In genomic region chr8:94981848-94982247, GRCm38 (mm10) we compare ENCODE assay signal across 14 mouse cellular contexts. TPM values are rescaled to one million over a fixed set of nuclear protein-coding genes. Genes with fewer than 3 reads are reported as not detected.
A peak's percentile ranks its signal among the peaks of the same experiment; 100 is the strongest.
DNase-seq lines count a peak whose midpoint lies in the region; ATAC-seq and TF ChIP-seq lines count a peak whose summit lies in the region.
"Had no signal": no experiment of that assay in that cellular context is flagged by ENCODE, and none has a peak within 500 bp of the region (broad histone marks: within the 10 kb centered on the region; RNA-seq: fewer than 3 reads in every experiment).

No protein-coding gene starts in this region.

- no peaks in the 10 kb centered on the region for H3K36me3 ChIP-seq in kidney, adult 2 months (ENCODE audit: control insufficient read depth, insufficient read depth, low read length)
- no peaks in the 10 kb centered on the region for H3K36me3 ChIP-seq in hindbrain, embryonic 14.5 days (replicated peaks; ENCODE audit: control insufficient read depth, insufficient read depth)
- H3K36me3 ChIP-seq in neural tube, embryonic 15.5 days = no peaks in the 10 kb centered on the region
- H3K36me3 ChIP-seq: limb, embryonic 12.5 days; stomach, embryonic 15.5 days had no signal

- no peaks in the 10 kb centered on the region for H3K27me3 ChIP-seq in kidney, adult 2 months (replicated peaks; ENCODE audit: control insufficient read depth, insufficient read depth, low read length)
- H3K27me3 ChIP-seq in hindbrain, embryonic 14.5 days (ENCODE audit: control insufficient read depth, insufficient read depth, low read length) = no peaks in the 10 kb centered on the region
- H3K27me3 ChIP-seq in neural tube, embryonic 15.5 days (replicated peaks) = no peaks in the 10 kb centered on the region

- H3K27ac ChIP-seq in kidney, adult 2 months (ENCODE audit: insufficient read depth, low read depth, low read length) = peak overlapping the region; percentile 97
- H3K27ac ChIP-seq in hindbrain, embryonic 14.5 days = peak overlapping the region; percentile 55
- peak overlapping the region; percentile 47 for H3K27ac ChIP-seq in neural tube, embryonic 15.5 days (replicated peaks)
- H3K27ac ChIP-seq: limb, embryonic 12.5 days; stomach, embryonic 15.5 days had no signal

- DNase-seq in kidney, adult 2 months = no peak
- DNase-seq in kidney, adult 9 months = no peak
- peak; percentile 48 for DNase-seq in right cerebral cortex, postnatal 4 days
- no peak for DNase-seq in right cerebral cortex, postnatal 36 days (ENCODE audit: low spot score in 2 of 2)
- DNase-seq in hindbrain, embryonic 14.5 days (ENCODE audit: low spot score) = peak; percentile 56
- no peak for DNase-seq in frontal cortex, postnatal 10 days (ENCODE audit: low spot score in 2 of 2)
- DNase-seq in Muller cell, postnatal 12 days (ENCODE audit: inconsistent ontology term) = no peak
- DNase-seq: heart, adult 11 months; heart, postnatal 4 days; lung, postnatal 14 days; right cerebral cortex, adult 18-20 months had no signal

- H3K4me1 ChIP-seq in kidney, adult 2 months (ENCODE audit: control insufficient read depth, insufficient read depth, low read length) = peaks cover 39% of the 10 kb centered on the region
- H3K4me1 ChIP-seq in hindbrain, embryonic 14.5 days (replicated peaks; ENCODE audit: control insufficient read depth, insufficient read depth, low read length) = peaks cover 63% of the 10 kb centered on the region
- H3K4me1 ChIP-seq in neural tube, embryonic 15.5 days = peaks cover 69% of the 10 kb centered on the region

- ATAC-seq in hindbrain, embryonic 14.5 days (ENCODE audit: low FRiP score) = 0 out of 2 replicates have a peak, but pooled peaks have one; percentile 12
- ATAC-seq in neural tube, embryonic 15.5 days (ENCODE audit: low FRiP score) = no peak

- H3K9me3 ChIP-seq in hindbrain, embryonic 14.5 days (ENCODE audit: control insufficient read depth, low read length) = no peaks in the 10 kb centered on the region
- no peaks in the 10 kb centered on the region for H3K9me3 ChIP-seq in neural tube, embryonic 15.5 days (replicated peaks)
- H3K9me3 ChIP-seq: limb, embryonic 12.5 days; stomach, embryonic 15.5 days had no signal

- TF ChIP-seq CTCF in kidney, adult 2 months (conservative IDR thresholded peaks at IDR 0.05; ENCODE audit: insufficient read depth, insufficient read length, low read depth, low read length) = no peak

- no peak for TF ChIP-seq POLR2A in kidney, adult 2 months (IDR thresholded peaks at IDR 0.05; ENCODE audit: low read depth, low read length)

- H3K4me2 ChIP-seq in hindbrain, embryonic 14.5 days (replicated peaks) = no peak overlapping the region
- no peak overlapping the region for H3K4me2 ChIP-seq in neural tube, embryonic 15.5 days
- H3K4me2 ChIP-seq: limb, embryonic 12.5 days; stomach, embryonic 15.5 days had no signal

- WGBS in kidney, adult 2 months = 36% methylated on average over 7 of the region's 7 CpGs
- 36% methylated on average over 7 of the region's 7 CpGs for WGBS in hindbrain, embryonic 14.5 days
- WGBS in neural tube, embryonic 15.5 days = 29% methylated on average over 7 of the region's 7 CpGs

- no peak overlapping the region for H3K9ac ChIP-seq in hindbrain, embryonic 14.5 days
- H3K9ac ChIP-seq in neural tube, embryonic 15.5 days (replicated peaks) = no peak overlapping the region
- H3K9ac ChIP-seq: limb, embryonic 12.5 days; stomach, embryonic 15.5 days had no signal

- no peak overlapping the region for H3K4me3 ChIP-seq in kidney, adult 2 months (ENCODE audit: insufficient read depth, low read depth, low read length)
- no peak overlapping the region for H3K4me3 ChIP-seq in hindbrain, embryonic 14.5 days (replicated peaks; ENCODE audit: low read length)
- H3K4me3 ChIP-seq in neural tube, embryonic 15.5 days (replicated peaks) = no peak overlapping the region
- H3K4me3 ChIP-seq: limb, embryonic 12.5 days; stomach, embryonic 15.5 days had no signal

RNA-seq across cellular contexts. Expression of gene Adgrg1, which starts 7.3 kb away (rescaled TPM):
- polyA plus RNA-seq in kidney, adult 2 months (2012; rRNA removed) = 342 and 447 TPM in 2 replicates
- 115 and 123 TPM in 2 replicates for polyA plus RNA-seq in hindbrain, embryonic 14.5 days (2014; fragmentation: Nextera tagmentation; extraction: Ambion mirVana)
- 80.9 and 96.9 TPM in 2 replicates for polyA plus RNA-seq in neural tube, embryonic 15.5 days (2015; fragmentation: Nextera tagmentation; extraction: Ambion mirVana)

RNA-seq across cellular contexts. Expression of gene Adgrg3, which starts 35.6 kb away (rescaled TPM):
- 9.9 and 12.7 TPM in 2 replicates for polyA plus RNA-seq in kidney, adult 2 months (2012; rRNA removed)
- 1.1 and 1.2 TPM in 2 replicates for polyA plus RNA-seq in hindbrain, embryonic 14.5 days (2014; fragmentation: Nextera tagmentation; extraction: Ambion mirVana)
- polyA plus RNA-seq in neural tube, embryonic 15.5 days (2015; fragmentation: Nextera tagmentation; extraction: Ambion mirVana) = 0.95 and 4.7 TPM in 2 replicates

RNA-seq across cellular contexts. Expression of gene Adgrg5, which starts 58.4 kb away (rescaled TPM):
- polyA plus RNA-seq in kidney, adult 2 months (2012; rRNA removed) = 0.56 and 2.6 TPM in 2 replicates
- 0.23 and 0.27 TPM in 2 replicates for polyA plus RNA-seq in hindbrain, embryonic 14.5 days (2014; fragmentation: Nextera tagmentation; extraction: Ambion mirVana)
- polyA plus RNA-seq in neural tube, embryonic 15.5 days (2015; fragmentation: Nextera tagmentation; extraction: Ambion mirVana) = 0.28 and 1.3 TPM in 2 replicates
- polyA plus RNA-seq: limb, embryonic 12.5 days had no signal

Comparison
In these comparisons a context has a peak if more than half of its experiments do, and no peak if none do; other contexts are left out.
1. DNase-seq: peak in right cerebral cortex, postnatal 4 days (single experiment) and hindbrain, embryonic 14.5 days (single experiment); none in kidney, adult 2 months (single experiment), kidney, adult 9 months (single experiment), right cerebral cortex, postnatal 36 days (0 of 2), frontal cortex, postnatal 10 days (0 of 2) and Muller cell, postnatal 12 days (single experiment).
2. H3K27ac ChIP-seq: peak in every context shown above with its lines; median percentile 97 in kidney, adult 2 months; 55 in hindbrain, embryonic 14.5 days; 47 in neural tube, embryonic 15.5 days.